Mouse (Mus musculus) spleen, adult 12 weeks (tissue): ENCODE data around the gene Rilpl1.
A peak's percentile ranks its signal among the peaks of the same experiment; 100 is the strongest.
"Not testable (repeated sequence)": the region's sequence is repeated elsewhere in the genome, so short reads cannot be mapped to it uniquely, and the experiment has no call there.

Experiments used
- DNase-seq: peaks from one replicate; pipeline ENCODE4 v3.0.0; 2022; ENCODE audit warnings: low spot score

The Rilpl1 gene

GRCm38 (mm10) chr5:124529191-124529651, 2.0 kb downstream of the Rilpl1 start:
- DNase-seq = no peak

- DNase-seq = no peak
Measured at GRCm38 (mm10) chr5:124528791-124529190, 2.4 kb downstream of the Rilpl1 start.

GRCm38 (mm10) chr5:124528351-124528750, 2.8 kb downstream of the Rilpl1 start:
- DNase-seq = no peak

GRCm38 (mm10) chr5:124524943-124525342, 6.2 kb downstream of the Rilpl1 start:
- DNase-seq = no peak

GRCm38 (mm10) chr5:124523032-124523431, 8.2 kb downstream of the Rilpl1 start:
- no peak for DNase-seq

- DNase-seq = no peak
Measured at GRCm38 (mm10) chr5:124521588-124521987, 9.6 kb downstream of the Rilpl1 start.

GRCm38 (mm10) chr5:124518648-124519047, 12.5 kb downstream of the Rilpl1 start:
- DNase-seq = no peak

- DNase-seq = no peak
Measured at GRCm38 (mm10) chr5:124515789-124516188, 15.4 kb downstream of the Rilpl1 start.

GRCm38 (mm10) chr5:124510536-124511050, 20.6 kb downstream of the Rilpl1 start:
- no peak for DNase-seq

- no peak for DNase-seq
Measured at GRCm38 (mm10) chr5:124509742-124510237, 21.4 kb downstream of the Rilpl1 start.

GRCm38 (mm10) chr5:124509200-124509599, 22.0 kb downstream of the Rilpl1 start:
- DNase-seq = no peak

GRCm38 (mm10) chr5:124506731-124507359, 24.3 kb downstream of the Rilpl1 start:
- no peak for DNase-seq

- DNase-seq = no peak
Measured at GRCm38 (mm10) chr5:124505235-124505634, 26.0 kb downstream of the Rilpl1 start.

GRCm38 (mm10) chr5:124503742-124504141, 27.4 kb downstream of the Rilpl1 start:
- DNase-seq = no peak

- no peak for DNase-seq
Measured at GRCm38 (mm10) chr5:124501541-124501940, 29.6 kb downstream of the Rilpl1 start.

- DNase-seq = no peak
Measured at GRCm38 (mm10) chr5:124500573-124500972, 30.6 kb downstream of the Rilpl1 start.

- not testable (repeated sequence) for DNase-seq
Measured at GRCm38 (mm10) chr5:124500037-124500436, 31.2 kb downstream of the Rilpl1 start.

- DNase-seq = no peak
Measured at GRCm38 (mm10) chr5:124499001-124499400, 32.2 kb downstream of the Rilpl1 start.

- no peak for DNase-seq
Measured at GRCm38 (mm10) chr5:124498221-124498876, 32.8 kb downstream of the Rilpl1 start.

GRCm38 (mm10) chr5:124496614-124497514, 34.3 kb downstream of the Rilpl1 start:
- peak; percentile 67 for DNase-seq

- DNase-seq = no peak
Measured at GRCm38 (mm10) chr5:124495547-124495946, 35.6 kb downstream of the Rilpl1 start.

- DNase-seq = no peak
Measured at GRCm38 (mm10) chr5:124493455-124493854, 37.7 kb downstream of the Rilpl1 start.
